Mouse (Mus musculus) myocyte (in vitro differentiated cells): ENCODE measurements around the gene Baz2b. TPM values are rescaled to one million over a fixed set of nuclear protein-coding genes. Genes with fewer than 3 reads are reported as not detected.

ENCODE experiments used
- H3K27me3 ChIP-seq: one replicate; pipeline ENCODE4 v1.6.1; 2011; ENCODE audit not compliant: control insufficient read depth, insufficient read depth, insufficient read length
- H3K36me3 ChIP-seq: one replicate; pipeline ENCODE4 v1.6.1; 2011; ENCODE audit not compliant: control insufficient read depth, insufficient read depth
- H3K4me2 ChIP-seq: one replicate; pipeline ENCODE4 v1.6.1; 2011; ENCODE audit warnings: low read depth, control low read depth
- H3K4me3 ChIP-seq: one replicate; pipeline ENCODE4 v1.5.1; 2011; ENCODE audit warnings: mild to moderate bottlenecking, control low read depth, moderate library complexity
- H3K79me2 ChIP-seq: one replicate; pipeline ENCODE4 v1.6.1; 2011; ENCODE audit not compliant: control insufficient read depth, insufficient read depth
- H3ac ChIP-seq: one replicate; pipeline ENCODE4 v1.6.1; 2011; ENCODE audit not compliant: control insufficient read depth, insufficient read length
- CEBPB ChIP-seq: IDR thresholded peaks from 2 replicates; pipeline ENCODE4 v1.6.1; 2011; ENCODE audit warnings: mild to moderate bottlenecking, moderate library complexity; ENCODE audit not compliant: poor library complexity, insufficient read depth, severe bottlenecking
- E2F4 ChIP-seq: IDR thresholded peaks from one replicate; pipeline ENCODE4 v1.6.1; 2011; ENCODE audit warnings: mild to moderate bottlenecking, control low read depth, moderate library complexity; ENCODE audit not compliant: insufficient read depth
- MAX ChIP-seq: IDR thresholded peaks from one replicate; pipeline ENCODE4 v1.6.1; 2011; ENCODE audit warnings: low read depth, mild to moderate bottlenecking, control low read depth
- MYOD1 ChIP-seq, 3 experiments: IDR thresholded peaks; one replicate each; pipeline ENCODE4 v1.6.1; 2011; ENCODE audit warnings: control low read depth in 2 of 3, low read depth in 2 of 3, mild to moderate bottlenecking in 2 of 3, moderate library complexity in 1 of 3; ENCODE audit not compliant: insufficient read length in 2 of 3, control insufficient read depth in 1 of 3
- MYOG ChIP-seq, 3 experiments: IDR thresholded peaks; one replicate each; pipeline ENCODE4 v1.6.1; 2011; ENCODE audit warnings: control low read depth in 2 of 3, low read depth in 2 of 3, mild to moderate bottlenecking in 2 of 3; ENCODE audit not compliant: insufficient read length in 2 of 3, control insufficient read depth in 1 of 3, insufficient read depth in 1 of 3
- POLR2A ChIP-seq: IDR thresholded peaks from one replicate; pipeline ENCODE4 v1.6.1; 2011; ENCODE audit warnings: low read depth, mild to moderate bottlenecking, control low read depth, moderate library complexity; ENCODE audit not compliant: insufficient read length
- POLR2AphosphoS2 ChIP-seq: IDR thresholded peaks from one replicate; pipeline ENCODE4 v1.6.1; 2011; ENCODE audit warnings: low read depth, control low read depth; ENCODE audit not compliant: insufficient read length
- REST ChIP-seq: IDR thresholded peaks from one replicate; pipeline ENCODE4 v1.6.1; 2011; ENCODE audit warnings: mild to moderate bottlenecking, control low read depth, moderate library complexity; ENCODE audit not compliant: insufficient read depth, insufficient read length
- SRF ChIP-seq: IDR thresholded peaks from one replicate; pipeline ENCODE4 v1.6.1; 2011; ENCODE audit warnings: low read depth; ENCODE audit not compliant: control insufficient read depth, insufficient read length
- TCF12 ChIP-seq: IDR thresholded peaks from one replicate; pipeline ENCODE4 v1.6.1; 2011; ENCODE audit warnings: mild to moderate bottlenecking, control low read depth; ENCODE audit not compliant: poor library complexity, insufficient read depth, severe bottlenecking
- TCF3 ChIP-seq: IDR thresholded peaks from one replicate; pipeline ENCODE4 v1.6.1; 2011; ENCODE audit warnings: low read depth, control low read depth; ENCODE audit not compliant: insufficient read length
- USF1 ChIP-seq: IDR thresholded peaks from one replicate; pipeline ENCODE4 v1.6.1; 2011; ENCODE audit warnings: low read depth, mild to moderate bottlenecking, control low read depth, moderate library complexity
- polyA plus RNA-seq: library from polyadenylated mRNA; unstranded; fragments of >200 nt; fragmentation: generic; extraction: Trizol; gene quantifications from one replicate; pipeline ENCODE4 v1.2.1, GENCODE M21; 2012; ENCODE audit warnings: missing spikeins

The Baz2b gene
- polyA plus RNA-seq, 1 experiment = 11.8 TPM

GRCm38 (mm10) chr2:60026554-60026953 is 183.1 kb downstream of the Baz2b start:
- no peaks in the 10 kb centered on the region for H3K79me2 ChIP-seq
- no peak overlapping the region for H3ac ChIP-seq
- TF ChIP-seq TCF3 = no peak
- no peak for TF ChIP-seq SRF
- H3K27me3 ChIP-seq = no peaks in the 10 kb centered on the region
- no peaks in the 10 kb centered on the region for H3K36me3 ChIP-seq
- no peak overlapping the region for H3K4me3 ChIP-seq
- H3K4me2 ChIP-seq = no peak overlapping the region

DNA sequence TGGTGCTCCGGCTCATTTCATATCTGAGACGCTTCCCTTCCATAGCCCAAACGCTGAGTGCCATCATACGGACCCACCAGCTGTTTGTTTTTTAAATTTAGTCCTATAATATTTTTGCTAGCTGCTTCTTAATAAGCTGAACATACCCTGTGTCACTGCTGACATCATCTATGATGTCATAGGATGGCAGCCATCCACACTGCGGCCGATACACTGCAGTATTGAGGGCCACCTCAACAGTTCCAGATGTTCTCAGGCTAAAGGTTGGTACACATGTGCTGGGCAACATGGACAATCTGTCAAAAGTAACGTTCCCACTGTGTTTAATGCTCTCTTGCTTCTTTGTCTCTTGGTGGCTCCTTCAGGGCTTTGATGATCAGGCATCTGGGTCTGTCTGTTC is 185.9 kb downstream of the Baz2b start:
- no peaks in the 10 kb centered on the region for H3K27me3 ChIP-seq
- no peak overlapping the region for H3K4me2 ChIP-seq
- H3ac ChIP-seq = no peak overlapping the region
- H3K4me3 ChIP-seq = no peak overlapping the region
- TF ChIP-seq MYOG (IDR thresholded peaks at IDR 0.05; ENCODE audit: control insufficient read depth in 1 of 3, insufficient read depth in 1 of 3, insufficient read length in 2 of 3, low read depth in 2 of 3) (no peak), TCF3 (no peak)
- no peaks in the 10 kb centered on the region for H3K79me2 ChIP-seq
- no peaks in the 10 kb centered on the region for H3K36me3 ChIP-seq

DNA sequence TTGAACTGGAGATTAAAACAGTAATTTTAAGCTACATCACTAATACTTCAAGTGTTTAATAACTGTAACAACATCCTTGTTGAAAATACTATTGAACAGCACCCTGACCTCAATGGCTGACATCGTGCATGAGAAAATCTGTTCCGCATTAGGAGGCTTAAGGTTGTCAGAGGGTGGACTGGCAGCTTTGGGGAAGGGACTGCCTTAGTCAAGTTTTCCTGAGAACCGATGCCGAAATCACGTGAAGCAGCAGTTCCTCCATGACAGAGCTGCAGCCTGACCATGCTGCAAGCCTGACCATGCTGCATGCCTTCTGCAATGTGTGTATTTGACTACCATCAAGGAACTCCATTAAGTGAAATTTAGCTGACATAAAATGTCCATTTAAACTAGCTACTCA is 188.1 kb downstream of the Baz2b start:
- no peaks in the 10 kb centered on the region for H3K36me3 ChIP-seq
- TF ChIP-seq E2F4 (no peak), TCF3 (no peak), MAX (no peak), SRF (no peak), POLR2A (no peak), USF1 (no peak), CEBPB (no peak)
- H3ac ChIP-seq = no peak overlapping the region
- H3K27me3 ChIP-seq = no peaks in the 10 kb centered on the region
- no peaks in the 10 kb centered on the region for H3K79me2 ChIP-seq
- no peak overlapping the region for H3K4me3 ChIP-seq
- no peak overlapping the region for H3K4me2 ChIP-seq

GRCm38 (mm10) chr2:60021138-60021537 is 188.5 kb downstream of the Baz2b start:
- H3K79me2 ChIP-seq = no peaks in the 10 kb centered on the region
- H3K4me2 ChIP-seq = no peak overlapping the region
- H3ac ChIP-seq = no peak overlapping the region
- no peaks in the 10 kb centered on the region for H3K36me3 ChIP-seq
- H3K4me3 ChIP-seq = no peak overlapping the region
- no peaks in the 10 kb centered on the region for H3K27me3 ChIP-seq
- no peak for TF ChIP-seq POLR2AphosphoS2
- TF ChIP-seq POLR2A = no peak
- TF ChIP-seq MAX = no peak
- TF ChIP-seq E2F4 = no peak
- TF ChIP-seq SRF = no peak
- TF ChIP-seq TCF3 = no peak
- TF ChIP-seq TCF12 = no peak
- TF ChIP-seq USF1 = no peak
- no peak for TF ChIP-seq MYOD1 (IDR thresholded peaks at IDR 0.05; ENCODE audit: control insufficient read depth in 1 of 3, insufficient read length in 2 of 3, low read depth in 2 of 3)
- no peak for TF ChIP-seq MYOG (IDR thresholded peaks at IDR 0.05; ENCODE audit: control insufficient read depth in 1 of 3, insufficient read depth in 1 of 3, insufficient read length in 2 of 3, low read depth in 2 of 3)
- no peak for TF ChIP-seq REST
- TF ChIP-seq CEBPB = no peak

GRCm38 (mm10) chr2:60019546-60020250 is 189.9 kb downstream of the Baz2b start:
- no peak overlapping the region for H3K4me3 ChIP-seq
- no peak overlapping the region for H3K4me2 ChIP-seq
- H3K79me2 ChIP-seq = no peaks in the 10 kb centered on the region
- TF ChIP-seq TCF12 = no peak
- no peak for TF ChIP-seq CEBPB
- TF ChIP-seq POLR2A = no peak
- TF ChIP-seq MYOG (IDR thresholded peaks at IDR 0.05; ENCODE audit: control insufficient read depth in 1 of 3, insufficient read depth in 1 of 3, insufficient read length in 2 of 3, low read depth in 2 of 3) = no peak
- no peak for TF ChIP-seq USF1
- TF ChIP-seq MYOD1 (IDR thresholded peaks at IDR 0.05; ENCODE audit: control insufficient read depth in 1 of 3, insufficient read length in 2 of 3, low read depth in 2 of 3) = no peak
- no peak for TF ChIP-seq SRF
- no peak for TF ChIP-seq POLR2AphosphoS2
- TF ChIP-seq MAX = no peak
- no peak for TF ChIP-seq E2F4
- TF ChIP-seq TCF3 = no peak
- TF ChIP-seq REST = no peak
- H3ac ChIP-seq = no peak overlapping the region
- no peaks in the 10 kb centered on the region for H3K27me3 ChIP-seq
- H3K36me3 ChIP-seq = no peaks in the 10 kb centered on the region
